Mouse (Mus musculus) forebrain, embryonic 10.5 days (tissue): ENCODE results near the gene Smim14. TPM values are rescaled to one million over a fixed set of nuclear protein-coding genes. Genes with fewer than 3 reads are reported as not detected.

Experiments used
- DNase-seq: peaks from one replicate; pipeline ENCODE4 v3.0.0-alpha.2; 2017; ENCODE audit warnings: low spot score; ENCODE audit errors: extremely low spot score
- H3K27ac ChIP-seq: fragments of 300-500 bp; sonication (generic); 2 replicates; pipeline ENCODE4 v1.5.1; 2016; ENCODE audit warnings: mild to moderate bottlenecking
- H3K27me3 ChIP-seq: fragments of 300-500 bp; sonication (generic); 2 replicates; pipeline ENCODE4 v1.6.1; 2016; ENCODE audit warnings: mild to moderate bottlenecking; ENCODE audit not compliant: poor library complexity, severe bottlenecking
- H3K36me3 ChIP-seq: fragments of 300-500 bp; sonication (generic); replicated peaks from 2 replicates; pipeline ENCODE4 v1.6.1; 2016; ENCODE audit warnings: mild to moderate bottlenecking, moderate library complexity
- H3K4me1 ChIP-seq: fragments of 300-500 bp; sonication (generic); 2 replicates; pipeline ENCODE4 v1.6.1; 2016
- H3K4me3 ChIP-seq: fragments of 300-500 bp; sonication (generic); 2 replicates; pipeline ENCODE4 v1.5.1; 2016; ENCODE audit warnings: mild to moderate bottlenecking, moderate library complexity
- H3K9me3 ChIP-seq: fragments of 300-500 bp; sonication (generic); 2 replicates; pipeline ENCODE4 v1.6.1; 2016; ENCODE audit warnings: mild to moderate bottlenecking, moderate library complexity
- WGBS: fragments of 180-500 bp; shearing (Covaris S2); methylation state at CpG from one replicate; pipeline ENCODE4 v1.1.7; 2016; 5-methylcytosine and 5-hydroxymethylcytosine counted together
- polyA plus RNA-seq: library from polyadenylated mRNA; unstranded; fragments of >200 nt; fragmentation: Nextera tagmentation; extraction: Ambion mirVana; gene quantifications from 2 replicates; pipeline ENCODE4 v1.2.1, GENCODE M21; 2016

Gene Smim14
- 50.2 and 50.8 TPM in 2 replicates for polyA plus RNA-seq

- WGBS: under 1% methylated on average over 66 of the region's 66 CpGs
- Histone ChIP-seq H3K27ac (peak within 1 kb of the TSS; percentile 99), H3K4me1 (peaks cover 32% of the 10 kb centered on the region), H3K27me3 (no peaks in the 10 kb centered on the region), H3K4me3 (peak within 1 kb of the TSS; percentile 91), H3K9me3 (no peaks in the 10 kb centered on the region), H3K36me3 (peaks cover 19% of the 10 kb centered on the region)
- DNase-seq: peak; percentile 93
Observed at GRCm38 (mm10) chr5:65536751-65537419, at the start of gene Smim14, which contains the start of gene Ube2k. Smim14 (minus strand) TSS chr5:65537184. Ube2k (plus strand) TSS chr5:65537233.

- H3K9me3 ChIP-seq: no peaks in the 10 kb centered on the region
- peak; percentile 10 for DNase-seq
- H3K36me3 ChIP-seq: peaks cover 80% of the 10 kb centered on the region
- H3K27me3 ChIP-seq: no peaks in the 10 kb centered on the region
- no peak overlapping the region for H3K4me3 ChIP-seq
- H3K4me1 ChIP-seq: no peaks in the 10 kb centered on the region
- 93% methylated on average over 5 of the region's 5 CpGs for WGBS
- H3K27ac ChIP-seq: no peak overlapping the region
Observed at GRCm38 (mm10) chr5:65586291-65586690, 49.3 kb upstream of the Smim14 start.

GRCm38 (mm10) chr5:65578545-65578944, 41.6 kb upstream of the Smim14 start:
- H3K27me3 ChIP-seq: no peaks in the 10 kb centered on the region
- peaks cover 51% of the 10 kb centered on the region for H3K36me3 ChIP-seq
- H3K27ac ChIP-seq: no peak overlapping the region
- H3K9me3 ChIP-seq: no peaks in the 10 kb centered on the region
- H3K4me3 ChIP-seq: no peak overlapping the region
- no peaks in the 10 kb centered on the region for H3K4me1 ChIP-seq
- 92% methylated on average over 3 of the region's 3 CpGs for WGBS
- DNase-seq: no peak

GRCm38 (mm10) chr5:65575896-65576295, 38.9 kb upstream of the Smim14 start:
- Histone ChIP-seq H3K4me1 (no peaks in the 10 kb centered on the region), H3K9me3 (no peaks in the 10 kb centered on the region), H3K36me3 (peaks cover 52% of the 10 kb centered on the region), H3K27me3 (no peaks in the 10 kb centered on the region), H3K27ac (no peak overlapping the region), H3K4me3 (no peak overlapping the region)
- DNase-seq: no peak
- 89% methylated on average over 2 of the region's 2 CpGs for WGBS

GRCm38 (mm10) chr5:65574876-65575275, 37.9 kb upstream of the Smim14 start:
- Histone ChIP-seq H3K27me3 (no peaks in the 10 kb centered on the region), H3K36me3 (peaks cover 52% of the 10 kb centered on the region), H3K9me3 (no peaks in the 10 kb centered on the region), H3K4me1 (no peaks in the 10 kb centered on the region), H3K27ac (no peak overlapping the region), H3K4me3 (no peak overlapping the region)
- 87% methylated on average over 2 of the region's 2 CpGs for WGBS
- DNase-seq: no peak

- peaks cover 44% of the 10 kb centered on the region for H3K36me3 ChIP-seq
- no peak overlapping the region for H3K4me3 ChIP-seq
- no peak for DNase-seq
- no peaks in the 10 kb centered on the region for H3K27me3 ChIP-seq
- no peak overlapping the region for H3K27ac ChIP-seq
- no peaks in the 10 kb centered on the region for H3K9me3 ChIP-seq
- 88% methylated on average over 2 of the region's 2 CpGs for WGBS
- peaks cover 13% of the 10 kb centered on the region for H3K4me1 ChIP-seq
Observed at GRCm38 (mm10) chr5:65565486-65565885, 28.5 kb upstream of the Smim14 start.

GRCm38 (mm10) chr5:65561125-65561893, 24.3 kb upstream of the Smim14 start:
- Histone ChIP-seq H3K4me1 (peaks cover 14% of the 10 kb centered on the region), H3K36me3 (peaks cover 19% of the 10 kb centered on the region), H3K9me3 (no peaks in the 10 kb centered on the region), H3K4me3 (no peak overlapping the region), H3K27ac (no peak overlapping the region; the same call in 1 of the 2 replicates), H3K27me3 (no peaks in the 10 kb centered on the region)
- no peak for DNase-seq
- 34% methylated on average over 20 of the region's 20 CpGs for WGBS

GRCm38 (mm10) chr5:65557109-65557508, 20.1 kb upstream of the Smim14 start:
- no peaks in the 10 kb centered on the region; the same call in 1 of the 2 replicates for H3K9me3 ChIP-seq
- DNase-seq: no peak
- H3K27me3 ChIP-seq: no peaks in the 10 kb centered on the region
- no peak overlapping the region for H3K4me3 ChIP-seq
- peaks cover 53% of the 10 kb centered on the region for H3K36me3 ChIP-seq
- H3K27ac ChIP-seq: no peak overlapping the region
- peaks cover 14% of the 10 kb centered on the region for H3K4me1 ChIP-seq

- Histone ChIP-seq H3K27ac (no peak overlapping the region), H3K9me3 (no peaks in the 10 kb centered on the region; the same call in 1 of the 2 replicates), H3K4me3 (no peak overlapping the region), H3K36me3 (peaks cover 83% of the 10 kb centered on the region), H3K4me1 (no peaks in the 10 kb centered on the region), H3K27me3 (no peaks in the 10 kb centered on the region)
- peak; percentile 6 for DNase-seq
- 91% methylated on average over 1 of the region's 1 CpGs for WGBS
Observed at GRCm38 (mm10) chr5:65549677-65550076, 12.7 kb upstream of the Smim14 start.

GRCm38 (mm10) chr5:65544616-65545015, 7.6 kb upstream of the Smim14 start:
- Histone ChIP-seq H3K4me1 (peaks cover 5% of the 10 kb centered on the region), H3K4me3 (no peak overlapping the region), H3K36me3 (peaks cover 61% of the 10 kb centered on the region), H3K27ac (no peak overlapping the region), H3K9me3 (no peaks in the 10 kb centered on the region), H3K27me3 (no peaks in the 10 kb centered on the region)
- DNase-seq: no peak
- 90% methylated on average over 2 of the region's 2 CpGs for WGBS

- H3K27me3 ChIP-seq: no peaks in the 10 kb centered on the region
- H3K4me1 ChIP-seq: peaks cover 16% of the 10 kb centered on the region
- H3K4me3 ChIP-seq: no peak overlapping the region
- H3K9me3 ChIP-seq: no peaks in the 10 kb centered on the region
- no peak for DNase-seq
- peaks cover 56% of the 10 kb centered on the region for H3K36me3 ChIP-seq
- H3K27ac ChIP-seq: no peak overlapping the region
- 87% methylated on average over 1 of the region's 1 CpGs for WGBS
Observed at GRCm38 (mm10) chr5:65543491-65543890, 6.5 kb upstream of the Smim14 start.

GRCm38 (mm10) chr5:65541889-65542288, 4.9 kb upstream of the Smim14 start:
- H3K9me3 ChIP-seq: no peaks in the 10 kb centered on the region
- no peak for DNase-seq
- peaks cover 20% of the 10 kb centered on the region for H3K4me1 ChIP-seq
- H3K27ac ChIP-seq: no peak overlapping the region
- H3K4me3 ChIP-seq: no peak overlapping the region
- H3K36me3 ChIP-seq: peaks cover 47% of the 10 kb centered on the region
- no peaks in the 10 kb centered on the region for H3K27me3 ChIP-seq
- 93% methylated on average over 3 of the region's 3 CpGs for WGBS

GRCm38 (mm10) chr5:65539786-65540185, 2.8 kb upstream of the Smim14 start:
- no peak overlapping the region for H3K4me3 ChIP-seq
- no peaks in the 10 kb centered on the region for H3K9me3 ChIP-seq
- 94% methylated on average over 3 of the region's 3 CpGs for WGBS
- no peaks in the 10 kb centered on the region for H3K27me3 ChIP-seq
- no peak overlapping the region for H3K27ac ChIP-seq
- DNase-seq: no peak
- H3K36me3 ChIP-seq: peaks cover 33% of the 10 kb centered on the region
- peaks cover 28% of the 10 kb centered on the region for H3K4me1 ChIP-seq
